Mouse (Mus musculus): Measurements from ENCODE around the gene Pgm5. TPM values are rescaled to one million over a fixed set of nuclear protein-coding genes. Genes with fewer than 3 reads are reported as not detected.

Gene Pgm5
- polyA plus RNA-seq, 1 experiment = 0.18 TPM

GRCm38 (mm10) chr19:24767401-24767800, 94.3 kb downstream of the Pgm5 start:
- Histone ChIP-seq H3K27ac (ENCODE audit: insufficient read depth, low read length) (no peak overlapping the region), H3K9me3 (replicated peaks; ENCODE audit: control insufficient read depth, insufficient read depth, low read length, poor library complexity, severe bottlenecking) (no peaks in the 10 kb centered on the region), H3K36me3 (ENCODE audit: control insufficient read depth, insufficient read depth, low read length, poor library complexity, severe bottlenecking) (no peaks in the 10 kb centered on the region), H3K4me3 (ENCODE audit: low read depth, low read length) (no peak overlapping the region), H3K9ac (ENCODE audit: low read depth, poor library complexity, severe bottlenecking) (no peak overlapping the region), H3K4me1 (ENCODE audit: control insufficient read depth, insufficient read depth, low read length) (no peaks in the 10 kb centered on the region), H3K27me3 (ENCODE audit: control insufficient read depth, insufficient read depth, low read length, poor library complexity, severe bottlenecking) (no peaks in the 10 kb centered on the region)
- TF ChIP-seq CTCF (IDR thresholded peaks at IDR 0.05; ENCODE audit: low read depth, low read length) = no peak
- no peak for TF ChIP-seq POLR2A (IDR thresholded peaks at IDR 0.05; ENCODE audit: insufficient read depth, low read length)
- TF ChIP-seq EP300 (IDR thresholded peaks at IDR 0.05; ENCODE audit: insufficient read depth, low read depth, low read length) = no peak

- no peaks in the 10 kb centered on the region for H3K9me3 ChIP-seq (replicated peaks; ENCODE audit: control insufficient read depth, insufficient read depth, low read length, poor library complexity, severe bottlenecking)
- no peaks in the 10 kb centered on the region for H3K36me3 ChIP-seq (ENCODE audit: control insufficient read depth, insufficient read depth, low read length, poor library complexity, severe bottlenecking)
- H3K4me1 ChIP-seq (ENCODE audit: control insufficient read depth, insufficient read depth, low read length) = no peaks in the 10 kb centered on the region
- H3K27me3 ChIP-seq (ENCODE audit: control insufficient read depth, insufficient read depth, low read length, poor library complexity, severe bottlenecking) = no peaks in the 10 kb centered on the region
- TF ChIP-seq EP300 (IDR thresholded peaks at IDR 0.05; ENCODE audit: insufficient read depth, low read depth, low read length) = no peak
- TF ChIP-seq CTCF (IDR thresholded peaks at IDR 0.05; ENCODE audit: low read depth, low read length) = no peak
- TF ChIP-seq POLR2A (IDR thresholded peaks at IDR 0.05; ENCODE audit: insufficient read depth, low read length) = no peak
- H3K9ac ChIP-seq (ENCODE audit: low read depth, poor library complexity, severe bottlenecking) = no peak overlapping the region
- H3K27ac ChIP-seq (ENCODE audit: insufficient read depth, low read length) = no peak overlapping the region
- H3K4me3 ChIP-seq (ENCODE audit: low read depth, low read length) = no peak overlapping the region
Observed at GRCm38 (mm10) chr19:24762473-24763149, 99.0 kb downstream of the Pgm5 start.

- Histone ChIP-seq H3K36me3 (ENCODE audit: control insufficient read depth, insufficient read depth, low read length, poor library complexity, severe bottlenecking) (no peaks in the 10 kb centered on the region), H3K4me3 (ENCODE audit: low read depth, low read length) (no peak overlapping the region), H3K9me3 (replicated peaks; ENCODE audit: control insufficient read depth, insufficient read depth, low read length, poor library complexity, severe bottlenecking) (no peaks in the 10 kb centered on the region), H3K27ac (ENCODE audit: insufficient read depth, low read length) (no peak overlapping the region), H3K27me3 (ENCODE audit: control insufficient read depth, insufficient read depth, low read length, poor library complexity, severe bottlenecking) (no peaks in the 10 kb centered on the region), H3K4me1 (ENCODE audit: control insufficient read depth, insufficient read depth, low read length) (no peaks in the 10 kb centered on the region), H3K9ac (ENCODE audit: low read depth, poor library complexity, severe bottlenecking) (no peak overlapping the region)
- TF ChIP-seq EP300 (IDR thresholded peaks at IDR 0.05; ENCODE audit: insufficient read depth, low read depth, low read length) (no peak), CTCF (IDR thresholded peaks at IDR 0.05; ENCODE audit: low read depth, low read length) (no peak), POLR2A (IDR thresholded peaks at IDR 0.05; ENCODE audit: insufficient read depth, low read length) (no peak)
Observed at GRCm38 (mm10) chr19:24756627-24757026, 105.0 kb downstream of the Pgm5 start.

DNA sequence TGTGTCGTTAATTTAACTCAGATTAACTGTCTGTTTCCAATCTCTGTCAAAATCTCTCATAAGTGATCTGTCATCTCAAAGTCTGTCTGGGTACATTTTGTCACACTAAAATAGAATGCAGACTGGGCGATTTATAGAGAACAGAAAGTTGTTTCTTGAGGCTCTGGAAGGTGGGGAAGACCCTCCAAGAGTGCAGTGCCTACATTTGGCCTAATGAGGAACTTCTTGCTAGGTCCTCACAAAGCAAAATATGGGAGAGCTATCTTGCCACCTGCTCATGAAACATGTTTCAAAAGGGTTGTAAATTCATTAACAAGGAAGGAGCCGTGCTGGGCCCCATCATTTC, 107.2 kb downstream of the Pgm5 start:
- H3K27ac ChIP-seq (ENCODE audit: insufficient read depth, low read length) = no peak overlapping the region

GRCm38 (mm10) chr19:24753617-24754439, 107.8 kb downstream of the Pgm5 start:
- H3K27me3 ChIP-seq (ENCODE audit: control insufficient read depth, insufficient read depth, low read length, poor library complexity, severe bottlenecking) = no peaks in the 10 kb centered on the region
- no peak overlapping the region for H3K27ac ChIP-seq (ENCODE audit: insufficient read depth, low read length)
- no peaks in the 10 kb centered on the region for H3K4me1 ChIP-seq (ENCODE audit: control insufficient read depth, insufficient read depth, low read length)
- H3K4me3 ChIP-seq (ENCODE audit: low read depth, low read length) = no peak overlapping the region
- H3K9me3 ChIP-seq (replicated peaks; ENCODE audit: control insufficient read depth, insufficient read depth, low read length, poor library complexity, severe bottlenecking) = no peaks in the 10 kb centered on the region
- H3K36me3 ChIP-seq (ENCODE audit: control insufficient read depth, insufficient read depth, low read length, poor library complexity, severe bottlenecking) = no peaks in the 10 kb centered on the region
- TF ChIP-seq CTCF (IDR thresholded peaks at IDR 0.05; ENCODE audit: low read depth, low read length) (no peak), EP300 (IDR thresholded peaks at IDR 0.05; ENCODE audit: insufficient read depth, low read depth, low read length) (no peak), POLR2A (IDR thresholded peaks at IDR 0.05; ENCODE audit: insufficient read depth, low read length) (no peak)
- H3K9ac ChIP-seq (ENCODE audit: low read depth, poor library complexity, severe bottlenecking) = no peak overlapping the region

More for the DNA sequence above, 107.2 kb downstream of the Pgm5 start:
- H3K9me3 ChIP-seq (replicated peaks; ENCODE audit: control insufficient read depth, insufficient read depth, low read length, poor library complexity, severe bottlenecking) = no peaks in the 10 kb centered on the region
- H3K9ac ChIP-seq (ENCODE audit: low read depth, poor library complexity, severe bottlenecking) = no peak overlapping the region
- no peaks in the 10 kb centered on the region for H3K4me1 ChIP-seq (ENCODE audit: control insufficient read depth, insufficient read depth, low read length)
- no peaks in the 10 kb centered on the region for H3K36me3 ChIP-seq (ENCODE audit: control insufficient read depth, insufficient read depth, low read length, poor library complexity, severe bottlenecking)
- TF ChIP-seq EP300 (IDR thresholded peaks at IDR 0.05; ENCODE audit: insufficient read depth, low read depth, low read length) (no peak), CTCF (IDR thresholded peaks at IDR 0.05; ENCODE audit: low read depth, low read length) (no peak), POLR2A (IDR thresholded peaks at IDR 0.05; ENCODE audit: insufficient read depth, low read length) (no peak)
- H3K27me3 ChIP-seq (ENCODE audit: control insufficient read depth, insufficient read depth, low read length, poor library complexity, severe bottlenecking) = no peaks in the 10 kb centered on the region
- no peak overlapping the region for H3K4me3 ChIP-seq (ENCODE audit: low read depth, low read length)

Data from ES-Bruce4 (cell line).